Mouse (Mus musculus) urinary bladder, postnatal 10 days (tissue): ENCODE results near the gene Vav1.
"Not testable (repeated sequence)": the region's sequence is repeated elsewhere in the genome, so short reads cannot be mapped to it uniquely, and the experiment has no call there.

Experiments
- DNase-seq: peaks from one replicate; pipeline ENCODE4 v3.0.0; 2022; ENCODE audit warnings: low spot score

Gene Vav1

GRCm38 (mm10) chr17:57280411-57280810 lies 1.5 kb downstream of the Vav1 start:
- no peak for DNase-seq

GRCm38 (mm10) chr17:57283906-57284305 lies 5.0 kb downstream of the Vav1 start:
- DNase-seq, result no peak

GRCm38 (mm10) chr17:57285077-57285476 lies 6.2 kb downstream of the Vav1 start:
- no peak for DNase-seq

- DNase-seq, result no peak
Measured at GRCm38 (mm10) chr17:57286718-57287355, 7.9 kb downstream of the Vav1 start.

- DNase-seq, result no peak
Measured at GRCm38 (mm10) chr17:57289252-57289651, 10.4 kb downstream of the Vav1 start.

GRCm38 (mm10) chr17:57290001-57290670 lies 11.2 kb downstream of the Vav1 start:
- DNase-seq, result no peak

GRCm38 (mm10) chr17:57290671-57291055 lies 11.8 kb downstream of the Vav1 start:
- no peak for DNase-seq

- DNase-seq, result no peak
Measured at GRCm38 (mm10) chr17:57292302-57292701, 13.4 kb downstream of the Vav1 start.

- DNase-seq, result no peak
Measured at GRCm38 (mm10) chr17:57292968-57293367, 14.1 kb downstream of the Vav1 start.

GRCm38 (mm10) chr17:57295935-57296334 lies 17.0 kb downstream of the Vav1 start:
- no peak for DNase-seq

- DNase-seq, result no peak
Measured at GRCm38 (mm10) chr17:57297040-57297439, 18.1 kb downstream of the Vav1 start.

- DNase-seq, result no peak
Measured at GRCm38 (mm10) chr17:57305593-57305992, 26.7 kb downstream of the Vav1 start.

- no peak for DNase-seq
Measured at GRCm38 (mm10) chr17:57307074-57307473, 28.2 kb downstream of the Vav1 start.

GRCm38 (mm10) chr17:57311801-57312200 lies 32.9 kb downstream of the Vav1 start:
- DNase-seq, result no peak

GRCm38 (mm10) chr17:57327615-57328014 lies 48.7 kb downstream of the Vav1 start:
- DNase-seq, result no peak

- no peak for DNase-seq
Measured at GRCm38 (mm10) chr17:57328944-57329343, 50.0 kb downstream of the Vav1 start.

GRCm38 (mm10) chr17:57330993-57331392 lies 52.1 kb downstream of the Vav1 start:
- no peak for DNase-seq

- no peak for DNase-seq
Measured at GRCm38 (mm10) chr17:57332241-57332640, 53.3 kb downstream of the Vav1 start.

- no peak for DNase-seq
Measured at GRCm38 (mm10) chr17:57334001-57334760, 55.3 kb downstream of the Vav1 start.

- DNase-seq, result peak; percentile 65
Measured at GRCm38 (mm10) chr17:57334761-57335150, 55.9 kb downstream of the Vav1 start.

- not testable (repeated sequence) for DNase-seq
Measured at GRCm38 (mm10) chr17:57335194-57335593, 56.3 kb downstream of the Vav1 start.

- DNase-seq, result peak; percentile 59
Measured at GRCm38 (mm10) chr17:57335673-57336303, 56.9 kb downstream of the Vav1 start.

- DNase-seq, result no peak
Measured at GRCm38 (mm10) chr17:57337996-57338395, 59.1 kb downstream of the Vav1 start.
